ENCODE assay signal across 8 mouse cellular contexts in the genomic region with DNA sequence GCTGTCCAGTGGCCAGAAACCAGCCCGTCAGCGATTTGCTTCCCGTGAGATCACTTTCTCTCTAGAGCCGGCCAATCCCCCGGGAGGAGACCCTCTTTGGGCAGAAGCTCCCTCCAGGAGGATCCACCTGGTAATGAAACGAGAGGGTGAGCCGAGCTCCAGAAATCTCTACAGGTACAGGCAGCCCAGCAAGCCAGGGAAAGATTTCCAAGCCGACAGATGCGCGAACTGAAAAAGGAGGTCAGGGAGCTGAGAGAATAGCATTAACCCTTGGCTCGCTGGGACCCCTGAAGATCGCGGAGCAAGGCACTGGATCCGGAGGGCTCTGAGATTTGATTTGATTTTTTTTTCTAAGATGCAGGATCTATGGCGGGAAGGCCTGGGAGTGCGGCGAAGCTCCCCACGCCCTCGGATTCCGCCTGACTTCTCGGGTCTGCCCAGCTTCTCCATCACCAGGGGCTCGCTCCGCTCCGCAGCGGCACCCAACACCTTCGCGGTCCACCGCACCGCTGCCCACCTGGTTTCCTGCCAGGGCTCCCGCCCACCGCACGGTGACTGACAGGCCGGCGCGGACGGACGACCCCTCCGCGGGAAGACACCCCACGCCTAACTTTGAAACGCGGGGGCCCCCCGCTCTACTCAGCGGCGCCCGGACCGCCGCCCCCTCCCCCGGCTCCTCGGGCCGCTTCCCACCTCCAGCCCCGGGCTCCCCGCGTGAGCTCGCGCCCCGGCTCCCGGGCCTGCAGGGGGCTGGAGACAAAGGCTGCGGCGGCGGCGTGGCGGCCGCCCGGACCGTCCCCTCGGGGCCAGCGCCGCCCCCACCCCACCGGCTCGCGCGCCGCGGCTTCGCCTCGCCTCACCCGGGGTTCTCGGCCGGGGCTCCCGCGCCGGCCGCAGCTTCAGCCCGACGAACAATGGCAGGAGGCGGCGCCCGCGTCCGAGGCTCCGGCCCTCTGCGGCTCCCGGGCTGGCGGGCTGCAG. TPM values are rescaled to one million over a fixed set of nuclear protein-coding genes. Genes with fewer than 3 reads are reported as not detected.
DNase-seq lines count a peak whose midpoint lies in the region; ATAC-seq and TF ChIP-seq lines count a peak whose summit lies in the region.

No protein-coding gene starts in this region.

- no peak for TF ChIP-seq CTCF in bone marrow, adult 2 months (IDR thresholded peaks at IDR 0.05; ENCODE audit: control insufficient read depth, insufficient read depth, low read length)

- 5% methylated on average over 94 of the region's 95 CpGs for WGBS in bone marrow, adult 2 months
- WGBS in forebrain, embryonic 10.5 days = under 1% methylated on average over 95 of the region's 95 CpGs
- WGBS in hindbrain, embryonic 10.5 days = under 1% methylated on average over 94 of the region's 95 CpGs
- under 1% methylated on average over 86 of the region's 95 CpGs for WGBS in midbrain, embryonic 12.5 days
- under 1% methylated on average over 58 of the region's 95 CpGs for WGBS in stomach, embryonic 14.5 days

- peak overlapping the region; percentile 98 for H3K9ac ChIP-seq in midbrain, embryonic 12.5 days (replicated peaks)
- H3K9ac ChIP-seq in stomach, embryonic 14.5 days (replicated peaks; ENCODE audit: low read depth, low read length) = peak overlapping the region; percentile 95

- TF ChIP-seq POLR2A in bone marrow, adult 2 months (IDR thresholded peaks at IDR 0.05; ENCODE audit: borderline replicate concordance, control insufficient read depth, low read depth, low read length) = no peak

- H3K27ac ChIP-seq in bone marrow, adult 2 months (ENCODE audit: control insufficient read depth, insufficient read depth, low read depth, low read length, poor library complexity) = peak overlapping the region; percentile 45; the same call in 1 of the 2 replicates
- peak overlapping the region; percentile 99 for H3K27ac ChIP-seq in forebrain, embryonic 10.5 days
- peak overlapping the region; percentile 99 for H3K27ac ChIP-seq in hindbrain, embryonic 10.5 days
- peak overlapping the region; percentile 99 for H3K27ac ChIP-seq in midbrain, embryonic 12.5 days (replicated peaks)
- H3K27ac ChIP-seq in stomach, embryonic 14.5 days (ENCODE audit: low read length) = peak overlapping the region; percentile 92

- H3K4me2 ChIP-seq in midbrain, embryonic 12.5 days (replicated peaks) = peak overlapping the region; percentile 65
- peak overlapping the region; percentile 62 for H3K4me2 ChIP-seq in stomach, embryonic 14.5 days (replicated peaks; ENCODE audit: low read depth, low read length)

- no peak for ATAC-seq in erythroblast, adult 5-6 weeks (replicated peaks; ENCODE audit: low FRiP score, poor library complexity, severe bottlenecking)
- peak; percentile 0; the same call in 1 of the 2 replicates for ATAC-seq in midbrain, embryonic 12.5 days (ENCODE audit: low FRiP score, low read depth)
- ATAC-seq in stomach, embryonic 14.5 days (ENCODE audit: insufficient number of reproducible peaks, insufficient read depth, low FRiP score, low read depth) = peak; percentile 48; the same call in 1 of the 2 replicates

- DNase-seq in forebrain, embryonic 10.5 days (ENCODE audit: extremely low spot score, low spot score) = peak; percentile 66
- peak; percentile 72 for DNase-seq in hindbrain, embryonic 10.5 days (ENCODE audit: low spot score)
- peak; percentile 23 to 33 for DNase-seq in left cerebral cortex, postnatal 36 days (ENCODE audit: low spot score in 2 of 2)

- H3K9me3 ChIP-seq in erythroblast, embryonic 14.5 days (ENCODE audit: control insufficient read depth, low read length) = no peaks in the 10 kb centered on the region
- no peaks in the 10 kb centered on the region for H3K9me3 ChIP-seq in forebrain, embryonic 10.5 days
- H3K9me3 ChIP-seq in hindbrain, embryonic 10.5 days = no peaks in the 10 kb centered on the region
- H3K9me3 ChIP-seq in midbrain, embryonic 12.5 days = no peaks in the 10 kb centered on the region
- H3K9me3 ChIP-seq in stomach, embryonic 14.5 days (ENCODE audit: control insufficient read depth, low read depth, low read length) = no peaks in the 10 kb centered on the region

- H3K36me3 ChIP-seq in erythroblast, embryonic 14.5 days (ENCODE audit: control insufficient read depth) = peaks cover 85% of the 10 kb centered on the region
- H3K36me3 ChIP-seq in forebrain, embryonic 10.5 days (replicated peaks) = no peaks in the 10 kb centered on the region
- H3K36me3 ChIP-seq in hindbrain, embryonic 10.5 days = no peaks in the 10 kb centered on the region
- H3K36me3 ChIP-seq in midbrain, embryonic 12.5 days = no peaks in the 10 kb centered on the region
- H3K36me3 ChIP-seq in stomach, embryonic 14.5 days (ENCODE audit: control insufficient read depth, insufficient read depth, low read length) = no peaks in the 10 kb centered on the region

- peaks cover 9% of the 10 kb centered on the region for H3K27me3 ChIP-seq in erythroblast, embryonic 14.5 days (ENCODE audit: control insufficient read depth)
- peaks cover 34% of the 10 kb centered on the region for H3K27me3 ChIP-seq in forebrain, embryonic 10.5 days (ENCODE audit: poor library complexity, severe bottlenecking)
- H3K27me3 ChIP-seq in hindbrain, embryonic 10.5 days (ENCODE audit: insufficient read depth, poor library complexity, severe bottlenecking) = peaks cover 12% of the 10 kb centered on the region; the same call in 1 of the 2 replicates
- H3K27me3 ChIP-seq in midbrain, embryonic 12.5 days = no peaks in the 10 kb centered on the region; the same call in 1 of the 2 replicates
- no peaks in the 10 kb centered on the region for H3K27me3 ChIP-seq in stomach, embryonic 14.5 days (ENCODE audit: control insufficient read depth, insufficient read depth, low read length)

- H3K4me1 ChIP-seq in erythroblast, embryonic 14.5 days (ENCODE audit: control insufficient read depth) = peaks cover 90% of the 10 kb centered on the region
- 0 out of 2 replicates have a peak, but pooled peaks cover 2% of the 10 kb centered on the region for H3K4me1 ChIP-seq in bone marrow, adult 2 months (ENCODE audit: control insufficient read depth, insufficient read depth, low read length)
- peaks cover 40% of the 10 kb centered on the region for H3K4me1 ChIP-seq in forebrain, embryonic 10.5 days
- peaks cover 57% of the 10 kb centered on the region for H3K4me1 ChIP-seq in hindbrain, embryonic 10.5 days (replicated peaks)
- H3K4me1 ChIP-seq in midbrain, embryonic 12.5 days = peaks cover 34% of the 10 kb centered on the region
- H3K4me1 ChIP-seq in stomach, embryonic 14.5 days (ENCODE audit: control insufficient read depth, insufficient read depth, low read length) = peaks cover 3% of the 10 kb centered on the region; the same call in 1 of the 2 replicates

- intact Hi-C loops in left cerebral cortex, postnatal 36 days (cut with DNase I) = no loop called here

- peak overlapping the region; percentile 77 for H3K4me3 ChIP-seq in erythroblast, embryonic 14.5 days (replicated peaks)
- peak overlapping the region; percentile 60 for H3K4me3 ChIP-seq in bone marrow, adult 2 months (replicated peaks; ENCODE audit: control insufficient read depth, low read depth, low read length)
- peak overlapping the region; percentile 84 for H3K4me3 ChIP-seq in forebrain, embryonic 10.5 days
- peak overlapping the region; percentile 97 for H3K4me3 ChIP-seq in hindbrain, embryonic 10.5 days
- H3K4me3 ChIP-seq in midbrain, embryonic 12.5 days = peak overlapping the region; percentile 72
- peak overlapping the region; percentile 89 for H3K4me3 ChIP-seq in stomach, embryonic 14.5 days (ENCODE audit: low read depth, low read length)

RNA-seq across cellular contexts. Expression of gene Gm10300, which starts 26.2 kb away (rescaled TPM):
- 0.05 and 0.06 TPM in 2 replicates for polyA plus RNA-seq in erythroblast, embryonic 14.5 days (2012)
- total RNA-seq in erythroblast, adult 5-6 weeks (2015; ENCODE audit: low replicate concordance) = 2.7 TPM in 1 of 2 replicates, not detected in the other
- total RNA-seq in erythroblast, adult 5-6 weeks (2017; ENCODE audit: low replicate concordance) = 3.7 and 3.9 TPM in 2 replicates
- polyA plus RNA-seq in bone marrow, adult 2 months (2011; ENCODE audit: insufficient read depth, insufficient read length, low replicate concordance, missing spikeins) = 0.65 and 0.70 TPM in 2 replicates
- polyA plus RNA-seq in forebrain, embryonic 10.5 days (2016; fragmentation: Nextera tagmentation; extraction: Ambion mirVana) = not detected in 2 replicates
- 0.14 TPM in 1 of 2 replicates, not detected in the other for polyA plus RNA-seq in hindbrain, embryonic 10.5 days (2016; fragmentation: Nextera tagmentation; extraction: Ambion mirVana)
- total RNA-seq in left cerebral cortex, postnatal 36 days (2021) = under 1 TPM in 1 of 2 experiments, not detected in 1; 0.22 TPM
- polyA plus RNA-seq in midbrain, embryonic 12.5 days (2016; fragmentation: Nextera tagmentation; extraction: Ambion mirVana) = 0.15 TPM in 1 of 2 replicates, not detected in the other
- 0.14 and 0.27 TPM in 2 replicates for polyA plus RNA-seq in stomach, embryonic 14.5 days (2014; fragmentation: Nextera tagmentation; extraction: Ambion mirVana)

RNA-seq across cellular contexts. Expression of gene Epb41, which starts 26.8 kb away (rescaled TPM):
- 120 and 121 TPM in 2 replicates for polyA plus RNA-seq in erythroblast, embryonic 14.5 days (2012)
- total RNA-seq in erythroblast, adult 5-6 weeks (2015; ENCODE audit: low replicate concordance) = 1,733 and 1,940 TPM in 2 replicates
- total RNA-seq in erythroblast, adult 5-6 weeks (2017; ENCODE audit: low replicate concordance) = 3,282 and 3,570 TPM in 2 replicates
- 298 and 306 TPM in 2 replicates for polyA plus RNA-seq in bone marrow, adult 2 months (2011; ENCODE audit: insufficient read depth, insufficient read length, low replicate concordance, missing spikeins)
- 115 and 123 TPM in 2 replicates for polyA plus RNA-seq in forebrain, embryonic 10.5 days (2016; fragmentation: Nextera tagmentation; extraction: Ambion mirVana)
- polyA plus RNA-seq in hindbrain, embryonic 10.5 days (2016; fragmentation: Nextera tagmentation; extraction: Ambion mirVana) = 154 and 173 TPM in 2 replicates
- 10 to 100 TPM; 36.5 to 44.3 TPM for total RNA-seq in left cerebral cortex, postnatal 36 days (2021)
- polyA plus RNA-seq in midbrain, embryonic 12.5 days (2016; fragmentation: Nextera tagmentation; extraction: Ambion mirVana) = 227 and 251 TPM in 2 replicates
- polyA plus RNA-seq in stomach, embryonic 14.5 days (2014; fragmentation: Nextera tagmentation; extraction: Ambion mirVana) = 55.0 and 57.3 TPM in 2 replicates

Comparison
In these comparisons a context has a peak if more than half of its experiments do, and no peak if none do; other contexts are left out.
1. H3K27ac ChIP-seq: peak in every context shown above with its lines; median percentile 99 in forebrain, embryonic 10.5 days; 99 in hindbrain, embryonic 10.5 days; 99 in midbrain, embryonic 12.5 days; 92 in stomach, embryonic 14.5 days; 45 in bone marrow, adult 2 months.